Mouse (Mus musculus) heart, postnatal 4 days (tissue): ENCODE measurements around the gene Dusp13. TPM values are rescaled to one million over a fixed set of nuclear protein-coding genes. Genes with fewer than 3 reads are reported as not detected.

Experiments used
- DNase-seq: peaks from one replicate; pipeline ENCODE4 v3.0.0; 2021
- total RNA-seq, 2 experiments: library from RNA; stranded (reverse); gene quantifications; 2 replicates each; pipeline ENCODE4 v1.2.3; 2021

Dusp13 gene
- not detected for total RNA-seq

- peak; percentile 71 for DNase-seq
Measured at GRCm38 (mm10) chr14:21750881-21751542, at the start of gene Dusp13. Dusp13 (minus strand) TSS chr14:21751181.

GRCm38 (mm10) chr14:21800641-21801040, 49.7 kb upstream of the Dusp13 start:
- no peak for DNase-seq

- DNase-seq: no peak
Measured at GRCm38 (mm10) chr14:21792250-21792649, 41.3 kb upstream of the Dusp13 start.

- no peak for DNase-seq
Measured at GRCm38 (mm10) chr14:21791722-21792121, 40.7 kb upstream of the Dusp13 start.

- no peak for DNase-seq
Measured at GRCm38 (mm10) chr14:21790585-21791251, 39.7 kb upstream of the Dusp13 start.

GRCm38 (mm10) chr14:21788121-21788520, 37.1 kb upstream of the Dusp13 start:
- no peak for DNase-seq

- no peak for DNase-seq
Measured at GRCm38 (mm10) chr14:21787374-21787773, 36.4 kb upstream of the Dusp13 start.

GRCm38 (mm10) chr14:21786500-21786899, 35.5 kb upstream of the Dusp13 start:
- no peak for DNase-seq

GRCm38 (mm10) chr14:21776201-21776600, 25.2 kb upstream of the Dusp13 start:
- no peak for DNase-seq

GRCm38 (mm10) chr14:21773946-21774345, 23.0 kb upstream of the Dusp13 start:
- no peak for DNase-seq

GRCm38 (mm10) chr14:21772506-21773281, 21.7 kb upstream of the Dusp13 start:
- DNase-seq: no peak

- DNase-seq: no peak
Measured at GRCm38 (mm10) chr14:21766398-21766958, 15.5 kb upstream of the Dusp13 start.

- no peak for DNase-seq
Measured at GRCm38 (mm10) chr14:21765754-21766397, 14.9 kb upstream of the Dusp13 start.

- no peak for DNase-seq
Measured at GRCm38 (mm10) chr14:21764646-21765045, 13.7 kb upstream of the Dusp13 start.

GRCm38 (mm10) chr14:21763736-21764135, 12.8 kb upstream of the Dusp13 start:
- no peak for DNase-seq

- DNase-seq: no peak
Measured at GRCm38 (mm10) chr14:21761560-21761959, 10.6 kb upstream of the Dusp13 start.

GRCm38 (mm10) chr14:21753367-21753766, 2.4 kb upstream of the Dusp13 start:
- DNase-seq: no peak

- no peak for DNase-seq
Measured at GRCm38 (mm10) chr14:21752411-21752810, 1.4 kb upstream of the Dusp13 start.

GRCm38 (mm10) chr14:21750008-21750880, 737 bp downstream of the Dusp13 start, which contains the start of gene Samd8:
Samd8 (plus strand) TSS chr14:21750531.
- DNase-seq: peak; percentile 88

GRCm38 (mm10) chr14:21748142-21748870, 2.7 kb downstream of the Dusp13 start:
- DNase-seq: peak; percentile 78
